Mouse (Mus musculus) retina, embryonic 14.5 days (tissue): Measurements from ENCODE around the gene Retn.

ENCODE experiments used
- DNase-seq: peaks from one replicate; pipeline ENCODE4 v3.0.0-alpha.2; 2015; ENCODE audit warnings: low spot score

Gene Retn

GRCm38 (mm10) chr8:3660889-3661288, 5.3 kb downstream of the Retn start:
- no peak for DNase-seq

GRCm38 (mm10) chr8:3664405-3664804, 8.8 kb downstream of the Retn start:
- DNase-seq: no peak

- DNase-seq: no peak
Observed at GRCm38 (mm10) chr8:3665507-3665906, 9.9 kb downstream of the Retn start, which contains the start of gene Mcemp1. Mcemp1 (plus strand) TSS chr8:3665754.

GRCm38 (mm10) chr8:3670388-3670787, 14.8 kb downstream of the Retn start:
- DNase-seq: no peak

- DNase-seq: peak; percentile 91
Observed at GRCm38 (mm10) chr8:3671980-3672491, 16.5 kb downstream of the Retn start, which contains the start of gene Fcor. Fcor (minus strand) TSS chr8:3672362.

- no peak for DNase-seq
Observed at GRCm38 (mm10) chr8:3674671-3675070, 19.1 kb downstream of the Retn start.

GRCm38 (mm10) chr8:3676131-3676992, 20.8 kb downstream of the Retn start, which contains the start of gene Trappc5:
Trappc5 (plus strand) TSS chr8:3676299.
- DNase-seq: peak; percentile 97

GRCm38 (mm10) chr8:3676993-3677579, 21.5 kb downstream of the Retn start:
- peak; percentile 8 for DNase-seq

GRCm38 (mm10) chr8:3678831-3679230, 23.3 kb downstream of the Retn start:
- no peak for DNase-seq

- DNase-seq: no peak
Observed at GRCm38 (mm10) chr8:3679236-3679635, 23.7 kb downstream of the Retn start.

GRCm38 (mm10) chr8:3679656-3680055, 24.1 kb downstream of the Retn start:
- DNase-seq: no peak

- no peak for DNase-seq
Observed at GRCm38 (mm10) chr8:3682435-3682834, 26.9 kb downstream of the Retn start.

- no peak for DNase-seq
Observed at GRCm38 (mm10) chr8:3683408-3684176, 28.0 kb downstream of the Retn start.

- no peak for DNase-seq
Observed at GRCm38 (mm10) chr8:3684530-3684929, 29.0 kb downstream of the Retn start.

GRCm38 (mm10) chr8:3685422-3685821, 29.9 kb downstream of the Retn start:
- DNase-seq: no peak

GRCm38 (mm10) chr8:3687537-3687936, 32.0 kb downstream of the Retn start:
- no peak for DNase-seq

- no peak for DNase-seq
Observed at GRCm38 (mm10) chr8:3690774-3691173, 35.2 kb downstream of the Retn start.

- DNase-seq: no peak
Observed at GRCm38 (mm10) chr8:3694121-3694520, 38.6 kb downstream of the Retn start, which contains the start of gene Fcer2a. Fcer2a (minus strand) TSS chr8:3694175.

- no peak for DNase-seq
Observed at GRCm38 (mm10) chr8:3701491-3701890, 45.9 kb downstream of the Retn start.

- peak; percentile 34 for DNase-seq
Observed at GRCm38 (mm10) chr8:3705711-3706110, 50.1 kb downstream of the Retn start.

- DNase-seq: no peak
Observed at GRCm38 (mm10) chr8:3707611-3708010, 52.0 kb downstream of the Retn start.
